ENCODE assay signal across 12 mouse cellular contexts in the genomic region with DNA sequence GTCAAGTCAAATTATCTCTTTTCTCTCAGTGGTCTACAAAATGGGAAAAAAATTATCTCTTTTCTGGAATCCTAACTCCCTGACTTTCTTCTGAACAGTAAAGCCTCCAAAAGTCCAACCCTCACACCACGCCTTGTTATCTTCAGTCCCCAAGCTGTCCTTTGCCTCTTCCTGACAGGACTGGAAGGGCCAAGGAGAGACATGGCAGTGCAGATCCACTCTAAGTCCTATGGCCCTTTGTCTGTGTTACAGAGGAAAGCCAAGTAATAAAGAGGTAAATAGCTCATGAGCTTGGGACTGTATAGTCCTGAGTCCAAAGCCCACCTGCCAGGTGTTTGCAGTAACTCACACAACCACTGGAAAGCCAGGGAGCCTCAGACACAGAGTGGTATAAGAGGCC. TPM values are rescaled to one million over a fixed set of nuclear protein-coding genes. Genes with fewer than 3 reads are reported as not detected.
DNase-seq lines count a peak whose midpoint lies in the region; ATAC-seq and TF ChIP-seq lines count a peak whose summit lies in the region.
"Had no signal": no experiment of that assay in that cellular context is flagged by ENCODE, and none has a peak within 500 bp of the region (broad histone marks: within the 10 kb centered on the region; RNA-seq: fewer than 3 reads in every experiment).

No protein-coding gene starts in this region.

- H3K9me3 ChIP-seq in liver, embryonic 11.5 days (ENCODE audit: control insufficient read depth, low read length): no peaks in the 10 kb centered on the region
- H3K9me3 ChIP-seq in heart, postnatal 0 days (replicated peaks; ENCODE audit: control insufficient read depth, low read length): no peaks in the 10 kb centered on the region
- H3K9me3 ChIP-seq: embryonic facial prominence, embryonic 15.5 days; midbrain, embryonic 10.5 days; neural tube, embryonic 13.5 days had no signal

- peaks cover 29% of the 10 kb centered on the region for H3K4me1 ChIP-seq in liver, embryonic 11.5 days (replicated peaks; ENCODE audit: control insufficient read depth, insufficient read depth, low read length)
- peaks cover 35% of the 10 kb centered on the region for H3K4me1 ChIP-seq in heart, postnatal 0 days (ENCODE audit: control insufficient read depth, insufficient read depth)
- peaks cover 16% of the 10 kb centered on the region; the same call in 1 of the 2 replicates for H3K4me1 ChIP-seq in small intestine, adult 2 months (ENCODE audit: control insufficient read depth, insufficient read depth, insufficient read length, low read length)
- H3K4me1 ChIP-seq: embryonic facial prominence, embryonic 15.5 days; midbrain, embryonic 10.5 days; neural tube, embryonic 13.5 days had no signal

- peak; percentile 50; the same call in 1 of the 2 replicates for ATAC-seq in liver, embryonic 11.5 days (replicated peaks; ENCODE audit: low FRiP score)
- ATAC-seq in heart, postnatal 0 days (ENCODE audit: insufficient read depth, low read depth): no peak

- H3K4me3 ChIP-seq in gastrocnemius, adult 2 months: no peak overlapping the region; the same call in 1 of the 2 replicates
- no peak overlapping the region for H3K4me3 ChIP-seq in liver, embryonic 11.5 days (ENCODE audit: low read depth, low read length)
- H3K4me3 ChIP-seq in heart, postnatal 0 days (ENCODE audit: low read depth, low read length): peak overlapping the region; percentile 38
- no peak overlapping the region for H3K4me3 ChIP-seq in small intestine, adult 2 months (ENCODE audit: low read depth, low read length)
- H3K4me3 ChIP-seq: embryonic facial prominence, embryonic 15.5 days; midbrain, embryonic 10.5 days; neural tube, embryonic 13.5 days had no signal

- no peak for TF ChIP-seq CTCF in gastrocnemius, adult 2 months (IDR thresholded peaks at IDR 0.05)
- no peak for TF ChIP-seq CTCF in heart, postnatal 0 days (IDR thresholded peaks at IDR 0.05; ENCODE audit: low read depth)
- TF ChIP-seq CTCF in small intestine, adult 2 months (IDR thresholded peaks at IDR 0.05; ENCODE audit: extremely low read depth, insufficient read length, insufficient replicate concordance, low read depth, low read length): no peak

- no peaks in the 10 kb centered on the region for H3K27me3 ChIP-seq in liver, embryonic 11.5 days (replicated peaks; ENCODE audit: control insufficient read depth, insufficient read depth, low read length)
- no peaks in the 10 kb centered on the region for H3K27me3 ChIP-seq in heart, postnatal 0 days (ENCODE audit: control insufficient read depth, insufficient read depth, low read length)
- H3K27me3 ChIP-seq in small intestine, adult 2 months (ENCODE audit: control insufficient read depth, insufficient read depth, low read length): no peaks in the 10 kb centered on the region
- H3K27me3 ChIP-seq: embryonic facial prominence, embryonic 15.5 days; neural tube, embryonic 13.5 days had no signal

- intact Hi-C loops in gastrocnemius, adult 2 months (cut with DNase I): no loop called here
- intact Hi-C loops in gastrocnemius, postnatal 14 days (cut with DNase I; ENCODE audit: low total_unique reads): no loop called here

- H3K27ac ChIP-seq in gastrocnemius, adult 2 months: peak overlapping the region; percentile 83
- H3K27ac ChIP-seq in liver, embryonic 11.5 days (ENCODE audit: low read depth, low read length): peak overlapping the region; percentile 61
- H3K27ac ChIP-seq in heart, postnatal 0 days (ENCODE audit: low read depth): peak overlapping the region; percentile 97
- H3K27ac ChIP-seq in small intestine, adult 2 months (ENCODE audit: insufficient read depth, low read depth, low read length): peak overlapping the region; percentile 85; the same call in 1 of the 2 replicates
- H3K27ac ChIP-seq: embryonic facial prominence, embryonic 15.5 days; midbrain, embryonic 10.5 days; neural tube, embryonic 13.5 days had no signal

- no peak for TF ChIP-seq POLR2A in small intestine, adult 2 months (IDR thresholded peaks at IDR 0.05; ENCODE audit: low read depth, low read length)

- peaks cover 13% of the 10 kb centered on the region; the same call in 1 of the 2 replicates for H3K36me3 ChIP-seq in liver, embryonic 11.5 days (ENCODE audit: control insufficient read depth, insufficient read depth, low read length)
- peaks cover 16% of the 10 kb centered on the region for H3K36me3 ChIP-seq in heart, postnatal 0 days (replicated peaks; ENCODE audit: control insufficient read depth, insufficient read depth, low read length)
- peaks cover 6% of the 10 kb centered on the region for H3K36me3 ChIP-seq in small intestine, adult 2 months (ENCODE audit: control insufficient read depth, insufficient read depth, low read length)

- 29% methylated on average over 1 of the region's 1 CpGs for WGBS in liver, embryonic 11.5 days
- 25% methylated on average over 1 of the region's 1 CpGs for WGBS in heart, postnatal 0 days
- 42% methylated on average over 1 of the region's 1 CpGs for WGBS in small intestine, adult 2 months

- no peak for TF ChIP-seq EP300 in heart, postnatal 0 days (IDR thresholded peaks at IDR 0.05; ENCODE audit: low read depth)

- H3K4me2 ChIP-seq in liver, embryonic 11.5 days: no peak overlapping the region; the same call in 1 of the 2 replicates
- peak overlapping the region; percentile 53 for H3K4me2 ChIP-seq in heart, postnatal 0 days (ENCODE audit: low read depth, low read length)
- H3K4me2 ChIP-seq: embryonic facial prominence, embryonic 15.5 days; neural tube, embryonic 13.5 days had no signal

- DNase-seq in gastrocnemius, adult 2 months: no peak
- no peak for DNase-seq in gastrocnemius, postnatal 14 days
- DNase-seq in liver, embryonic 11.5 days (ENCODE audit: low spot score): no peak
- DNase-seq in liver: no peak
- DNase-seq in heart, postnatal 0 days (ENCODE audit: low spot score): peak; percentile 39
- DNase-seq in urinary bladder, postnatal 4 days (ENCODE audit: low spot score in 2 of 2): no peak
- no peak for DNase-seq in kidney, adult 18-20 months
- DNase-seq: cerebellum, adult 18-20 months had no signal

- H3K9ac ChIP-seq in liver, embryonic 11.5 days (ENCODE audit: low read depth, low read length): no peak overlapping the region
- H3K9ac ChIP-seq in heart, postnatal 0 days (replicated peaks; ENCODE audit: low read depth, low read length): peak overlapping the region; percentile 52
- H3K9ac ChIP-seq: embryonic facial prominence, embryonic 15.5 days; neural tube, embryonic 13.5 days had no signal

RNA-seq across cellular contexts. Expression of a gene that starts 21.3 kb away (rescaled TPM):
- total RNA-seq in gastrocnemius, adult 2 months (2021): 10 to 100 TPM; 23.2 to 25.5 TPM
- 10 to 100 TPM; 25.5 to 25.7 TPM for total RNA-seq in gastrocnemius, postnatal 14 days (2021)
- 59.7 and 64.9 TPM in 2 replicates for polyA plus RNA-seq in liver, embryonic 11.5 days (2014; fragmentation: Nextera tagmentation; extraction: Ambion mirVana)
- total RNA-seq in heart, postnatal 0 days (2014; rRNA removed; ENCODE audit: low replicate concordance): 54.7 and 65.5 TPM in 2 replicates
- 22.6 and 25.5 TPM in 2 replicates for polyA plus RNA-seq in heart, postnatal 0 days (2015; fragmentation: Nextera tagmentation; extraction: Ambion mirVana)
- 15.9 and 19.3 TPM in 2 replicates for polyA plus RNA-seq in small intestine, adult 2 months (2012; rRNA removed)

RNA-seq across cellular contexts. Expression of a gene that starts 21.4 kb away (rescaled TPM):
- total RNA-seq in gastrocnemius, adult 2 months (2021): 1 to 10 TPM; 6.6 to 8.2 TPM
- total RNA-seq in gastrocnemius, postnatal 14 days (2021): 1 to 10 TPM; 8.3 to 9.6 TPM
- 16.1 and 18.0 TPM in 2 replicates for polyA plus RNA-seq in liver, embryonic 11.5 days (2014; fragmentation: Nextera tagmentation; extraction: Ambion mirVana)
- 54.3 and 60.1 TPM in 2 replicates for total RNA-seq in heart, postnatal 0 days (2014; rRNA removed; ENCODE audit: low replicate concordance)
- polyA plus RNA-seq in heart, postnatal 0 days (2015; fragmentation: Nextera tagmentation; extraction: Ambion mirVana): 27.8 and 29.2 TPM in 2 replicates
- polyA plus RNA-seq in small intestine, adult 2 months (2012; rRNA removed): 4.9 and 7.4 TPM in 2 replicates

RNA-seq across cellular contexts. Expression of a gene that starts 24.7 kb away (rescaled TPM):
- total RNA-seq in gastrocnemius, adult 2 months (2021): 10 to 100 TPM; 12.2 to 13.5 TPM
- 10 to 100 TPM; 15.6 to 19.2 TPM for total RNA-seq in gastrocnemius, postnatal 14 days (2021)
- polyA plus RNA-seq in liver, embryonic 11.5 days (2014; fragmentation: Nextera tagmentation; extraction: Ambion mirVana): 69.4 and 87.7 TPM in 2 replicates
- total RNA-seq in heart, postnatal 0 days (2014; rRNA removed; ENCODE audit: low replicate concordance): 51.3 and 79.7 TPM in 2 replicates
- polyA plus RNA-seq in heart, postnatal 0 days (2015; fragmentation: Nextera tagmentation; extraction: Ambion mirVana): 37.5 and 38.1 TPM in 2 replicates
- 16.0 and 17.4 TPM in 2 replicates for polyA plus RNA-seq in small intestine, adult 2 months (2012; rRNA removed)

RNA-seq across cellular contexts. Expression of a gene that starts 56.0 kb away (rescaled TPM):
- 100 to 1,000 TPM; 529 to 848 TPM for total RNA-seq in gastrocnemius, adult 2 months (2021)
- total RNA-seq in gastrocnemius, postnatal 14 days (2021): 100 to 1,000 TPM; 675 to 794 TPM
- 811 and 834 TPM in 2 replicates for polyA plus RNA-seq in liver, embryonic 11.5 days (2014; fragmentation: Nextera tagmentation; extraction: Ambion mirVana)
- total RNA-seq in heart, postnatal 0 days (2014; rRNA removed; ENCODE audit: low replicate concordance): 181 and 183 TPM in 2 replicates
- polyA plus RNA-seq in heart, postnatal 0 days (2015; fragmentation: Nextera tagmentation; extraction: Ambion mirVana): 2,966 and 3,134 TPM in 2 replicates
- 395 and 1,026 TPM in 2 replicates for polyA plus RNA-seq in small intestine, adult 2 months (2012; rRNA removed)
